Mouse (Mus musculus) forebrain, embryonic 15.5 days (tissue): ENCODE measurements around the gene Serpina1f. TPM values are rescaled to one million over a fixed set of nuclear protein-coding genes. Genes with fewer than 3 reads are reported as not detected.
"Not testable (repeated sequence)": the region's sequence is repeated elsewhere in the genome, so short reads cannot be mapped to it uniquely, and the experiment has no call there.

ENCODE experiments used
- ATAC-seq: fragments of 200-750 bp; cut with Nextera tagmentation; replicated peaks from 2 replicates; pipeline ENCODE4 v1.8.0; 2017; ENCODE audit warnings: mild to moderate bottlenecking, moderate TSS enrichment, moderate library complexity
- H3K27ac ChIP-seq: fragments of 300-500 bp; sonication (generic); replicated peaks from 2 replicates; pipeline ENCODE4 v1.5.1; 2015; ENCODE audit warnings: mild to moderate bottlenecking, inconsistent platforms
- H3K27me3 ChIP-seq: fragments of 300-500 bp; sonication (generic); 2 replicates; pipeline ENCODE4 v1.6.1; 2015; ENCODE audit warnings: inconsistent platforms
- H3K36me3 ChIP-seq: fragments of 300-500 bp; sonication (generic); 2 replicates; pipeline ENCODE4 v1.6.1; 2015; ENCODE audit warnings: mild to moderate bottlenecking, inconsistent platforms
- H3K4me1 ChIP-seq: fragments of 300-500 bp; sonication (generic); 2 replicates; pipeline ENCODE4 v1.6.1; 2015; ENCODE audit warnings: inconsistent platforms
- H3K4me2 ChIP-seq: fragments of 300-500 bp; sonication (generic); replicated peaks from 2 replicates; pipeline ENCODE4 v1.6.1; 2015; ENCODE audit warnings: mild to moderate bottlenecking, inconsistent platforms
- H3K4me3 ChIP-seq: fragments of 300-500 bp; sonication (generic); 2 replicates; pipeline ENCODE4 v1.5.1; 2015; ENCODE audit warnings: mild to moderate bottlenecking, inconsistent platforms
- H3K9ac ChIP-seq: fragments of 300-500 bp; sonication (generic); replicated peaks from 2 replicates; pipeline ENCODE4 v1.6.1; 2015; ENCODE audit warnings: mild to moderate bottlenecking, inconsistent platforms
- H3K9me3 ChIP-seq: fragments of 300-500 bp; sonication (generic); 2 replicates; pipeline ENCODE4 v1.6.1; 2016; ENCODE audit warnings: inconsistent platforms
- WGBS: fragments of 180-500 bp; shearing (Covaris S2); methylation state at CpG from one replicate; pipeline ENCODE4 v1.1.7; 2015; ENCODE audit warnings: mixed read lengths; 5-methylcytosine and 5-hydroxymethylcytosine counted together
- polyA plus RNA-seq: library from polyadenylated mRNA; unstranded; fragments of >200 nt; fragmentation: Nextera tagmentation; extraction: Ambion mirVana; gene quantifications from 2 replicates; pipeline ENCODE4 v1.2.1, GENCODE M21; 2015

Gene Serpina1f
- polyA plus RNA-seq, 1 experiment from 2014 or later: not detected

DNA sequence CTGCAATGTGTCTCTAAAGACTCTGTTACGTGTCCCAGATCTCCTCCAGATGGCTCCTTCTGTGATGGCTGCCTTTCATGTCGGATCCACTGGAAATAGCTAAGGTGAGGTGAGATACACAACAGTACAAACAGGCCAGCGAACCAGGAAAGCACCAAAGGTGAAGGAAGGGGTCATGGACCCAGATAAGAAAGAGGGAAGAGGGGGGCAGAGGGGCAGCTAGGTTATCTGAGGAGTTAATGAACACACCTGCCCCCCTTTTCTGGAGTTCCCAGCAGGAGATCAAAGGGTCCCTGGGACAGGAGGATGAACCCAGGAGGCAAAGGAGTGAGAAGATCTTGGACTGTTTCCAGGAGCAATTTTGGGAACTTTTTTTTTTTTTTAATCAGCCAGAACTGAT lies 9.9 kb downstream of the Serpina1f start:
- ATAC-seq: no peak
- H3K4me1 ChIP-seq: no peaks in the 10 kb centered on the region
- H3K4me2 ChIP-seq: no peak overlapping the region
- H3K27me3 ChIP-seq: no peaks in the 10 kb centered on the region
- H3K36me3 ChIP-seq: no peaks in the 10 kb centered on the region
- H3K27ac ChIP-seq: no peak overlapping the region
- H3K9ac ChIP-seq: no peak overlapping the region
- H3K4me3 ChIP-seq: no peak overlapping the region
- no peaks in the 10 kb centered on the region for H3K9me3 ChIP-seq
- 85% methylated on average over 3 of the region's 3 CpGs for WGBS

DNA sequence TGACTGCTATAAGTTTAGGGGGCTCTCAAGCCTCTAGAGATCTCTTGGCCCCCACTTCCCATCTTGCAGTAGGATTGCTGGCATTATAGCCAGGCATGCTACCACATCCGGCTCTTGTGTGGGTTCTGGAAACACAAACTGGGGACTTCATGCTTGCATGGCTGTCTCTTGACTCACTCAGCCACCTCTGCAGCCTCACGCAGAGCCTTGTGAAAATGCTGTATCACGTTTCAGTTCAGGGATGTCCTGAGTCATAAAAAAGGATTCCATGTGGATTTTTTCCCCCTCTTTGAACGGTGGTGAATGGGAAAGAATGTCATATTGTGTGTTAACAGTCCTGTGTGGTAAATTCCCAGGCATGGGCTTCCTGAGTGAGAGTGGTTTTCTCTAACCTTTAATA lies 11.6 kb downstream of the Serpina1f start:
- H3K27ac ChIP-seq: no peak overlapping the region
- no peak overlapping the region for H3K9ac ChIP-seq
- no peak for ATAC-seq
- no peaks in the 10 kb centered on the region for H3K27me3 ChIP-seq
- H3K4me2 ChIP-seq: no peak overlapping the region
- H3K36me3 ChIP-seq: no peaks in the 10 kb centered on the region
- WGBS: 80% methylated on average over 4 of the region's 4 CpGs
- no peak overlapping the region for H3K4me3 ChIP-seq
- H3K4me1 ChIP-seq: no peaks in the 10 kb centered on the region
- no peaks in the 10 kb centered on the region for H3K9me3 ChIP-seq

DNA sequence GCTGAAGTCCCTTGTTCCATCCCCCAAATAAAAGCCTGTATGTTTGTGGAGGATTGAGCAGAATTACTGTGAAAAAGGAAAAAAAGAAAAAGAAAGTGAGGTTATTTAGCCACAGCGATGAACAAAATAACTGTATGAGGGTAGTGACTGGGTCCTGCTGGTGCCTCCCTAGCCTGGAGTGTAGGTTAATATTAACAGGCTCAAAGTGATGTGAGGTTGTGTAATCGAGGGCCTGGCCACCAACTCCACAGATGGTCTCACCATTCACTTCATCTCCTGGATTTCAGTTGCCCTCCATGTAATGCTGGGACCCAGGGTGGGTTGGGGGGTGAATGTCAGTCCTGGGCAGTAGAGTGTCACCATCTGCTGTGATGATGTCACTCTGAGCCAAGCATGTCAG lies 13.6 kb downstream of the Serpina1f start:
- H3K27me3 ChIP-seq: no peaks in the 10 kb centered on the region
- H3K4me3 ChIP-seq: no peak overlapping the region
- H3K36me3 ChIP-seq: no peaks in the 10 kb centered on the region
- 82% methylated on average over 2 of the region's 2 CpGs for WGBS
- H3K27ac ChIP-seq: no peak overlapping the region
- no peak for ATAC-seq
- H3K4me1 ChIP-seq: no peaks in the 10 kb centered on the region
- H3K9ac ChIP-seq: no peak overlapping the region
- H3K9me3 ChIP-seq: no peaks in the 10 kb centered on the region
- no peak overlapping the region for H3K4me2 ChIP-seq

DNA sequence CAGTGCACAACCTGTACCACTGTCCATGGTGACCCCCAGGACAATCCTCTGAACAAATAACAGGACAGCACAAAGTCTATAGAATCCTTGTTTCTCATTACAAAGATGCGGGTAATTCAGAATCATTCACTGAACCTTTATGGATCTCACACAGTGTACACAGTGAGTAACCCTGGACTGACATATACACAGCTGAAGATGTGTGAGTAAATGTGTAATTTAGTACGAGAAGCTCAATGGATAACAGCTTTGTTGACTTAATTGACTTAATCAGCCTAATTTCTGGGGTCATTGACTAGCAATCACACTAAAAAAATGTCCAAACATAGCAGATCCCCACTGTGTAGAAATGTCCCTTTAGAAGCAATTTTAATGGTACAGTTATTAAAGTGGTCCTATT lies 14.2 kb downstream of the Serpina1f start:
- Histone ChIP-seq H3K9me3 (no peaks in the 10 kb centered on the region), H3K4me1 (no peaks in the 10 kb centered on the region), H3K27me3 (no peaks in the 10 kb centered on the region), H3K9ac (no peak overlapping the region), H3K36me3 (no peaks in the 10 kb centered on the region), H3K4me2 (no peak overlapping the region), H3K27ac (no peak overlapping the region), H3K4me3 (no peak overlapping the region)
- ATAC-seq: no peak
- WGBS: 68% methylated on average over 2 of the region's 2 CpGs

DNA sequence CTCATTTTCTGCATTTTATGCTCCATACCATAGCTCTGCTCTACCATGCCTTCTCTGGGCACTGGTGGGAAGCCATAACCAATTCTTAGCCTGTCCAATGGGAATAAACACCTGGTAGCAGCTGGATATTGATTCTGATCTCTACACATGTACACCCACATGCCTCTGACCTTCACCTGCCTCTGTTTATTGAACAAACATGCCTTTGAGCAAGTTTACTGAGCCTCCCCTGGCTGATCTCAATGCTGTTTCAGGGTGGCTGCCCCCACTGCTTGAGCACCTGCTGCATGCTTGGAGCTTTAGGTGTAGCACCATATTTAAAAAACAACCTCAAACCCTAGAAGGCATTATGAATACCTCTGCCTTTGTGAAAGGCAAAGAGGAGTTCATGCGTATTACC lies 15.5 kb downstream of the Serpina1f start:
- not testable (repeated sequence) for ATAC-seq

DNA sequence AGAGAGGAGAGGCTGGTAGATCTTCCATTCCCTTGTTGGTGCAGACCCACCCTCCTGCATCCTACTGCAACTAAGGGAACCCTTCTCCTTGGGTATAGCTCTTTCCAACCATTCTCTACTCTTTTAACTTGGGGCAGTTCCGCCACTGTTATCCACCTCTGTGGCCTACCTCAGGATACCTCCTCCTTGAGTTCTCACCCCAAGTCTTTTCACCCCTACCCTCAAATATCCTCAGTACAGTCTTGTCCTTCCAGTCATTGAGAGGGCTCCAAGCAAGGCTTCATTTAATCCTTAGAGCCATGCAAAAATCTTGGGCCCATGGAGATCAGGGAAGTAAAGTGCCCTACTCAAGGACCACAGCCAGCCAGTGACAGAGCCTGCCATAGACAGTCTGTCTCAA lies 19.3 kb downstream of the Serpina1f start, which contains the start of gene Serpina16:
Serpina16 (minus strand) TSS at position 101 of the 400 bp plus-strand sequence.
- Histone ChIP-seq H3K4me1 (no peaks in the 10 kb centered on the region), H3K9ac (no peak within 1 kb of the TSS), H3K27ac (no peak within 1 kb of the TSS), H3K27me3 (no peaks in the 10 kb centered on the region), H3K36me3 (no peaks in the 10 kb centered on the region), H3K4me2 (no peak within 1 kb of the TSS), H3K4me3 (no peak within 1 kb of the TSS), H3K9me3 (no peaks in the 10 kb centered on the region)
- WGBS: 94% methylated on average over 1 of the region's 1 CpGs
- no peak for ATAC-seq

More for the DNA sequence above, 15.5 kb downstream of the Serpina1f start:
- H3K4me3 ChIP-seq, H3K4me1 ChIP-seq, H3K4me2 ChIP-seq, H3K9ac ChIP-seq, H3K27me3 ChIP-seq, H3K9me3 ChIP-seq, H3K27ac ChIP-seq, H3K36me3 ChIP-seq: not testable (repeated sequence)
- WGBS: 92% methylated on average over 1 of the region's 1 CpGs

DNA sequence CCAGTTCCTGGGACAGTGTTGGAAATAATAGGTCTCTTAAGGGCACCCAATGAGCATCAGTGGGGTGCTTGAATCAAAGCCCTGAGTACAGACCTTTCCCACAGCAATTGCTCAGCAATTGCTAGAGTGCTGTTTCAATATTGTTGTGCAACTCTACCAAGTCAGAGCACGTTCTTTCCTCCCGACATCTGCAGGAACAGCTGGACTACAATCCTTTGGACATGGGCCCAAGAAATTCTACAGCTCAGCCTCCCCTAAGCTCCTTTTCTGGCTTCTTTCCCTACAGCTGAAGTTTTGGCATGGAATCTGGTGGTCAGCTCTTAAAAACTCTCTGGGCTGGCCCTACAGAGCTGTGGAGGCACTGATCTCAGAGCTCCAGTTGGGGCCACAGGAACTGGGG lies 22.1 kb downstream of the Serpina1f start:
- ATAC-seq: no peak
- H3K4me3 ChIP-seq: no peak overlapping the region
- H3K4me1 ChIP-seq: no peaks in the 10 kb centered on the region
- no peaks in the 10 kb centered on the region for H3K9me3 ChIP-seq
- no peaks in the 10 kb centered on the region for H3K36me3 ChIP-seq
- no peak overlapping the region for H3K9ac ChIP-seq
- H3K27me3 ChIP-seq: no peaks in the 10 kb centered on the region
- no peak overlapping the region for H3K4me2 ChIP-seq
- no peak overlapping the region for H3K27ac ChIP-seq
- 92% methylated on average over 2 of the region's 2 CpGs for WGBS

DNA sequence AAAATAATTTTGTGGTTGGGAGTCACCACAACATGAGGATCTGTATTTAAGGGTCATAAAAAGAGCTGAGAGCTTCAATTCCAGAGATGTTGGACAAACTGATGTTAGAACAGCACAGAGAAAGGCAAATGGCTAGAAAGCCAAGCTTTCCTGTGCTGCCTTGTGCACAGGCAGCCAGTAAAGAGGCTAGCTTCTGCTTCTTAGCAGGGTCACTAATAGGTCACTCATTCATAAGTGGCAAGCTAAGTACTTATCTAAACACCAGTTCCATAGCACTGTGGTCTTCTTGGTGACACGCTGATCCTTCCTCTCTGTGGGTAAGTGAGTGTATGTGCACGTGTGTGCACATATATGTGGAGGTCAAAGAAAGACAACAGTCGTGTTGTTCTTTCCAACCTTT lies 23.8 kb downstream of the Serpina1f start:
- Histone ChIP-seq H3K9ac (no peak overlapping the region), H3K27me3 (no peaks in the 10 kb centered on the region), H3K27ac (no peak overlapping the region), H3K9me3 (no peaks in the 10 kb centered on the region), H3K4me3 (no peak overlapping the region), H3K4me1 (no peaks in the 10 kb centered on the region), H3K4me2 (no peak overlapping the region), H3K36me3 (no peaks in the 10 kb centered on the region)
- no peak for ATAC-seq
- WGBS: 76% methylated on average over 3 of the region's 3 CpGs

DNA sequence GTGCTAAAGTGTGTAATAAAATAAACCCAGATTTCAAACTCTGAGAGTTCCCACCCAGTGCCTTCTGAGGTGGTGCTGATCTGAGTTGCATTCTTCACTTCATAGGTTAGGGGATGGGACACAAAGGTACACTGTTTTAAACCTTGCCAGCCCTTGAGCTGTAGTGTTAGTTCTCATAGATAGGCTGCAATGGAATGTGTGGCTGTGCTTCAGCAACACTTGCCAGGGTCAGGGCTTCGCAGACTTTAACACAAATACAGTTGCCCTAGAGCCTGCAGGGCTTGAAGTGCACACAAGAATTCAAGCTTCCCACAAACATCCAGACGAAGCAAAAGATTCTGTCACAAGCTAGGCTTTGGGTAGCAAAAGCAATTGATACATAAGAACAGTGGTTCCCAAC lies 24.4 kb downstream of the Serpina1f start:
- no peak overlapping the region for H3K9ac ChIP-seq
- no peaks in the 10 kb centered on the region for H3K36me3 ChIP-seq
- H3K4me2 ChIP-seq: no peak overlapping the region
- H3K4me3 ChIP-seq: no peak overlapping the region
- H3K9me3 ChIP-seq: no peaks in the 10 kb centered on the region
- no peaks in the 10 kb centered on the region for H3K4me1 ChIP-seq
- 81% methylated on average over 2 of the region's 2 CpGs for WGBS
- ATAC-seq: no peak
- H3K27ac ChIP-seq: no peak overlapping the region
- no peaks in the 10 kb centered on the region for H3K27me3 ChIP-seq

DNA sequence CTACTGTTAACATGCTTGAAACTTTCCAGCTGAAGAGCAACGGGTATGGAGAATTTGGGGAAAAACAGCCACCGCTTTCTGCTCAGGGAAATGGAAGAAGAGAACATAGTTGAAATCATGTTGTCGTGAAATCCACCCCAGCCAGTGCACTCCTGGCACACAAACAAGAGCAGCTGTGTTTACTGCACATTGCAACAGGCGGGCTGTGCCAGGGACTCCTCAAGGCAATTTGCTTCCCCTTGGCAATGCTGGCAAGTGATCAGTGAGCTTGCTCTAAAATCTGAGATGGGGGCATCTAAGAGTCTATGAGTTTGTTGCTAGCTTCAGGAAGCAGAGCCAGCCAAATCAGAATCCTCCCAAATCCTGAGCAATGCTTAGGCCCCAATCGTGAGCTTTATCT lies 25.0 kb downstream of the Serpina1f start:
- H3K4me3 ChIP-seq: no peak overlapping the region
- no peaks in the 10 kb centered on the region for H3K4me1 ChIP-seq
- H3K36me3 ChIP-seq: no peaks in the 10 kb centered on the region
- no peak overlapping the region for H3K4me2 ChIP-seq
- H3K27ac ChIP-seq: no peak overlapping the region
- no peaks in the 10 kb centered on the region for H3K27me3 ChIP-seq
- WGBS: 71% methylated on average over 5 of the region's 5 CpGs
- no peak for ATAC-seq
- H3K9me3 ChIP-seq: no peaks in the 10 kb centered on the region
- no peak overlapping the region for H3K9ac ChIP-seq

DNA sequence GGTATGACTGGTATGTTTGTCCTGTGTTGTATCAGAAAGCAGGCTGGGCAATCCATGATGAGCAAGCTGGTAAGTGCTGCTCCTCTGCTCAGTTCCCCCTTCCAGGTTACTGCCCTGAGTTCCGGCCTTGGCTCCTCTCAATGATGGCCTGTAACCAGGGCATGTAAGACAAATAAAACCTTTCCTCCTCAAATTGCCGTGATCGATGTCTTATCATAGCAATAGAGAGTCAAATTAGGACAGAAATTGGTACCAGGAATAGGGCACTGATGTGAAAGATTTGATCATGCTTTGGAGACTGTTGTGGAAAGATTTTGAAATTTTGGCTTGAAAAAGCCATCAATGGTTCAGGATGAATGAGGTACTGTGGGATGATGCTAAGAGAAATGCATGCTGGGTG lies 30.0 kb downstream of the Serpina1f start:
- H3K27ac ChIP-seq: no peak overlapping the region
- no peak overlapping the region for H3K9ac ChIP-seq
- H3K27me3 ChIP-seq: no peaks in the 10 kb centered on the region
- 93% methylated on average over 3 of the region's 3 CpGs for WGBS
- no peak overlapping the region for H3K4me3 ChIP-seq
- H3K4me1 ChIP-seq: no peaks in the 10 kb centered on the region
- H3K36me3 ChIP-seq: no peaks in the 10 kb centered on the region
- no peak overlapping the region for H3K4me2 ChIP-seq
- no peak for ATAC-seq
- no peaks in the 10 kb centered on the region for H3K9me3 ChIP-seq

DNA sequence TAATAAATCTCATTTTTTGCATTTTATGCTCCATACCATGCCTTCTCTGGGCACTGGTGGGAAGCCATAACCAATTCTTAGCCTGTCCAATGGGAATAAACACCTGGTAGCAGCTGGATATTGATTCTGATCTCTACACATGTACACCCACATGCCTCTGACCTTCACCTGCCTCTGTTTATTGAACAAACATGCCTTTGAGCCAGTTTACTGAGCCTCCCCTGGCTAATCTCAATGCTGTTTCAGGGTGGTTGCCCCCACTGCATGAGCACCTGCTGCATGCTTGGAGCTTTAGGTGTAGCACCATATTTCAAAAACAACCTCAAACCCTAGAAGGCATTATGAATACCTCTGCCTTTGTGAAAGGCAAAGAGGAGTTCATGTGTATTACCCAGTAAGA lies 33.3 kb downstream of the Serpina1f start:
- H3K4me1 ChIP-seq, H3K27me3 ChIP-seq, H3K9ac ChIP-seq, H3K27ac ChIP-seq, ATAC-seq, H3K36me3 ChIP-seq, H3K4me3 ChIP-seq, H3K4me2 ChIP-seq, H3K9me3 ChIP-seq: not testable (repeated sequence)

DNA sequence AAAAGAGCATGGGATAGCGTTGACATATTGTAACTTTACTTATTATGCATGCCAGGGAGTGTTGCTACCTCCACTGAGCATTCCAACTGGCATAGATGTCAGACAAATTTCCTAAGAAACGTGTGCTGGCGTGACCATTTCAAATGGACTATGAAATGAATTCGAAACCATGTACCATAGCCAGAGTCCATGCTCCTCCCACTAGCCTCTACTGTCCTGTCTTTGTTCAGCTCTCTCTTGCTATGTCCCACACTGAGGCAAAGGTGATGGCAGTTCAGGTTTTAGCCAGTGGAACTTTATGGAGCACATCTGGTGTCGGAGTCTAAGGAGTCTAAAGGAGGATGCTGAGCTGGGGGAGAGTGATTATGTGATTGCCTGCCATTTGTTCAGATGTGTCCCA lies 35.3 kb downstream of the Serpina1f start:
- Histone ChIP-seq H3K4me1 (no peaks in the 10 kb centered on the region), H3K9ac (no peak overlapping the region), H3K27ac (no peak overlapping the region), H3K36me3 (no peaks in the 10 kb centered on the region), H3K9me3 (no peaks in the 10 kb centered on the region), H3K27me3 (no peaks in the 10 kb centered on the region), H3K4me2 (no peak overlapping the region), H3K4me3 (no peak overlapping the region)
- ATAC-seq: no peak
- 91% methylated on average over 5 of the region's 5 CpGs for WGBS
